Mouse (Mus musculus): Measurements from ENCODE around the gene Gm28047. TPM values are rescaled to one million over a fixed set of nuclear protein-coding genes. Genes with fewer than 3 reads are reported as not detected.
"Not testable (repeated sequence)": the region's sequence is repeated elsewhere in the genome, so short reads cannot be mapped to it uniquely, and the experiment has no call there.

The Gm28047 gene
- polyA plus RNA-seq, 1 experiment = 0.68 TPM

DNA sequence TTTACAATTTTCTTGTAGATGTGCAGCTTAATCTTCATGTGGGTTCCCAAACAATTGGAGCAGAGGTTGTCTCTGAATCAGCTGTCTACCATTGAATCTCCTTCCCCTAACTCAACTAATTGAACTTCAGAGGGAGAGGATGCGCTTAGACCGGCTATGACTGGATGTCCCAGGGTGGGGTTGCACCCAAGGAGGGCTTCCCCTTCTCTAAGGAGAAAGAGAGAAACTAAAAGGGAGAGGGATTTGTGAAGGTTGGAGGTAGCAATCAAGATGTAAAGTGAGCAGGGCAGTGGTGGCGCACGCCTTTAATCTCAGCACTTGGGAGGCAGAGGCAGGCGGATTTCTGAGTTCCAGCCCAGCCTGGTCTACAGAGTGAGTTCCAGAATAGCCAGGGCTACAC, 5.4 kb downstream of the Gm28047 start:
- Histone ChIP-seq H3K4me3 (ENCODE audit: control insufficient read depth, low read depth, low read length) (no peak overlapping the region), H3K36me3 (ENCODE audit: control insufficient read depth, insufficient read depth, low read length) (no peaks in the 10 kb centered on the region; the same call in 1 of the 2 replicates), H3K27ac (ENCODE audit: control insufficient read depth, insufficient read depth, low read depth, low read length) (no peak overlapping the region), H3K27me3 (ENCODE audit: control insufficient read depth, insufficient read depth, low read length) (no peaks in the 10 kb centered on the region), H3K4me1 (ENCODE audit: control insufficient read depth, insufficient read depth, low read length) (peaks cover 4% of the 10 kb centered on the region)
- TF ChIP-seq CTCF (IDR thresholded peaks at IDR 0.05; ENCODE audit: control insufficient read depth, insufficient read depth, insufficient replicate concordance, low read depth, low read length) (no peak), POLR2A (IDR thresholded peaks at IDR 0.05; ENCODE audit: control insufficient read depth, low read depth, low read length) (no peak)

DNA sequence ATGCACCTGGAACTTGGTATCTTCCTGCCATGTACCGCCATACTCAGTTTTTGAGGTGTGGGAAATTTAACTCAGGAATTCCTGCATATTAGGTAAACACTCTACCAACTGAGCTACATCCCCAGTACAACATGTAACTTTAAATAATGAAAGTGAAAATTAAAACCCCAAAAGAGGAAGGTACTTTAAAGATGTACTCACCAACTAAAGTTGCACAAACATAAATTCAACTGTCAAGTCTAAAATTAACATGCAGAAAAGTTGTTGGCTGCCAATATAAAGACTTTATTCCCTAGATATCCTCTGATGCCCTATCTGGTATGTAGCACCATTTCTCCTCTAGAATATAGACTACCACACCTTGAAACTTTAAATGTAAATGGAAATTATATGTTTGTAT, 7.2 kb downstream of the Gm28047 start:
- Histone ChIP-seq H3K27me3 (ENCODE audit: control insufficient read depth, insufficient read depth, low read length) (no peaks in the 10 kb centered on the region), H3K36me3 (ENCODE audit: control insufficient read depth, insufficient read depth, low read length) (no peaks in the 10 kb centered on the region; the same call in 1 of the 2 replicates), H3K4me3 (ENCODE audit: control insufficient read depth, low read depth, low read length) (no peak overlapping the region), H3K27ac (ENCODE audit: control insufficient read depth, insufficient read depth, low read depth, low read length) (no peak overlapping the region), H3K4me1 (ENCODE audit: control insufficient read depth, insufficient read depth, low read length) (no peaks in the 10 kb centered on the region)
- TF ChIP-seq CTCF (IDR thresholded peaks at IDR 0.05; ENCODE audit: control insufficient read depth, insufficient read depth, insufficient replicate concordance, low read depth, low read length) (no peak), POLR2A (IDR thresholded peaks at IDR 0.05; ENCODE audit: control insufficient read depth, low read depth, low read length) (no peak)

DNA sequence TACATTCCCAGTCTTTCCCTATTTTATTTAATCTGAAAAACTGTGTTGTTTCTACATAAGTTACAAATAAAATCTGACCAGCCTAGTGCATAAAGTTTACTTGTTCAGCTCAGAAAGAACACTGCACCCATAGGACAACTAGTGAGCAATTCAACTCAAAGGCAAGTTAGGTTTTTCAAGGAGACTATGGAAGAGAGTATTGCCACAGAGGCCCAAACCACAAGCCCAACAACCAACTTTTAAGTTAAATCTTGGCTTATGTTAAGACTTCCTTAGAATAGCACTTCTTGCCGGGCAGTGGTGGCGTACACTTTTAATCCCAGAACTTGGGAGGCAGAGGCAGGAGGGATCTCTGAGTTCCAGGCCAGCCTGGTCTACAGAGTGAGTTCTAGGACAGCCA, 8.7 kb downstream of the Gm28047 start:
- H3K27ac ChIP-seq (ENCODE audit: control insufficient read depth, insufficient read depth, low read depth, low read length) = no peak overlapping the region
- no peak for TF ChIP-seq CTCF (IDR thresholded peaks at IDR 0.05; ENCODE audit: control insufficient read depth, insufficient read depth, insufficient replicate concordance, low read depth, low read length)
- TF ChIP-seq POLR2A (IDR thresholded peaks at IDR 0.05; ENCODE audit: control insufficient read depth, low read depth, low read length) = no peak
- no peaks in the 10 kb centered on the region for H3K27me3 ChIP-seq (ENCODE audit: control insufficient read depth, insufficient read depth, low read length)
- H3K4me1 ChIP-seq (ENCODE audit: control insufficient read depth, insufficient read depth, low read length) = no peaks in the 10 kb centered on the region
- no peaks in the 10 kb centered on the region; the same call in 1 of the 2 replicates for H3K36me3 ChIP-seq (ENCODE audit: control insufficient read depth, insufficient read depth, low read length)
- no peak overlapping the region for H3K4me3 ChIP-seq (ENCODE audit: control insufficient read depth, low read depth, low read length)

DNA sequence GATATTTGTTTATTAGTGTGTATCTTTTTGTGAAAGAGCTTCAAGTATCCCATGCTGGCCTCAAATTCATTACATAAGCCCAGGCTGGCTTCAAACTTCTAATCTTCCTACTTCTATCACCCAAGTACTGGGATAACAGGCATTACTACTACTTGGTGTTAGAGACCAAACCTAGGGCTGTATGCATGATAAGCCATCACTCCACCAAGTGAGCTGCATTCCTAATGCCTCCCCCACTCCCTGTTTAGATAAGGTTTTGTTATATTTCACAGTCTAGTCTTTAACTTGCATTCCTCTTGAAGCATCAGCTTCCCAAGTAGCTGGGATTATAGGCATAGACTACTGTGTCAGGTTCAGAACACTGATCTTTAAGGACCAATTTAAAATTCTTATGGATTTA, 10.6 kb downstream of the Gm28047 start:
- no peaks in the 10 kb centered on the region for H3K4me1 ChIP-seq (ENCODE audit: control insufficient read depth, insufficient read depth, low read length)
- no peaks in the 10 kb centered on the region; the same call in 1 of the 2 replicates for H3K36me3 ChIP-seq (ENCODE audit: control insufficient read depth, insufficient read depth, low read length)
- TF ChIP-seq CTCF (IDR thresholded peaks at IDR 0.05; ENCODE audit: control insufficient read depth, insufficient read depth, insufficient replicate concordance, low read depth, low read length) (no peak), POLR2A (IDR thresholded peaks at IDR 0.05; ENCODE audit: control insufficient read depth, low read depth, low read length) (no peak)
- H3K27ac ChIP-seq (ENCODE audit: control insufficient read depth, insufficient read depth, low read depth, low read length) = no peak overlapping the region
- H3K4me3 ChIP-seq (ENCODE audit: control insufficient read depth, low read depth, low read length) = no peak overlapping the region
- H3K27me3 ChIP-seq (ENCODE audit: control insufficient read depth, insufficient read depth, low read length) = no peaks in the 10 kb centered on the region

DNA sequence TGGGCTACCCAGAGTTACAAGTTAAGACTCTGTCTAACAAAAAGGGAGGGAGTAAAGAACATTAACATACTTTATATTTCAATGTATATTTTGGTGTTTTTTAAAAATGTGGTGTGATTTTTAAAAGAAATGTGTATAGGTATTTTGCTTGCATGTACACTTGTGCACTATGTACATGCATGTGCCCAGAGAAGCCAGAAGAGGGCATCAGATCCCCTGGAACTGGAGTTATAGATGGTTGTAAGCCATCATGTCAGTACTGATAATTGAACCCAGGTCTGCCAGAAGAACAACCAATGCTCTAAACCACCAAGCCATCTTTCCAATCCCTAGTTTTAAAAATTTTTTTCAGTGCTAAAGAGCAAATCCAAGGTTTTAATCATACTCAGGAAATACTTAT, 11.9 kb downstream of the Gm28047 start:
- no peaks in the 10 kb centered on the region for H3K27me3 ChIP-seq (ENCODE audit: control insufficient read depth, insufficient read depth, low read length)

DNA sequence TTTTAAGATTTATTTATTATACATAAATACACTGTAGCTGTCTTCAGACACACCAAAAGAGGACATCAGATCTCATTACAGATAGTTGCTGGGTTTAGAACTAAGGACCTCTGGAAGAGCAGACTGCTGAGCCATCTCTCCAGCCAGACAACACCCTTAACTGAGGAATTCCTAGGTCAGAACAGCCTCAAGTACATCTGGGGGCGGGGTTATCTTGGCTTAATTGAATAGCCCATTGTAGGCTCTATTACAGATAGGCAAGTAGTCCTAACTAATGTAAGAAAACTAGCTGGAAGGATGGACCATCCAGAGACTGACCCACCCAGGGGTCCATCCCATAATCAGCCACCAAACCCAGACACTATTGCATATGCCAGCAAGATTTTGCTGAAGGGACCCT, 16.3 kb downstream of the Gm28047 start:
- not testable (repeated sequence) for H3K27ac ChIP-seq (ENCODE audit: control insufficient read depth, insufficient read depth, low read depth, low read length); H3K4me1 ChIP-seq (ENCODE audit: control insufficient read depth, insufficient read depth, low read length); H3K27me3 ChIP-seq (ENCODE audit: control insufficient read depth, insufficient read depth, low read length); H3K4me3 ChIP-seq (ENCODE audit: control insufficient read depth, low read depth, low read length); H3K36me3 ChIP-seq (ENCODE audit: control insufficient read depth, insufficient read depth, low read length)

More for the DNA sequence above, 11.9 kb downstream of the Gm28047 start:
- Histone ChIP-seq H3K4me3 (ENCODE audit: control insufficient read depth, low read depth, low read length) (no peak overlapping the region), H3K4me1 (ENCODE audit: control insufficient read depth, insufficient read depth, low read length) (no peaks in the 10 kb centered on the region), H3K27ac (ENCODE audit: control insufficient read depth, insufficient read depth, low read depth, low read length) (no peak overlapping the region), H3K36me3 (ENCODE audit: control insufficient read depth, insufficient read depth, low read length) (no peaks in the 10 kb centered on the region)
- TF ChIP-seq POLR2A (IDR thresholded peaks at IDR 0.05; ENCODE audit: control insufficient read depth, low read depth, low read length) = no peak
- no peak for TF ChIP-seq CTCF (IDR thresholded peaks at IDR 0.05; ENCODE audit: control insufficient read depth, insufficient read depth, insufficient replicate concordance, low read depth, low read length)

DNA sequence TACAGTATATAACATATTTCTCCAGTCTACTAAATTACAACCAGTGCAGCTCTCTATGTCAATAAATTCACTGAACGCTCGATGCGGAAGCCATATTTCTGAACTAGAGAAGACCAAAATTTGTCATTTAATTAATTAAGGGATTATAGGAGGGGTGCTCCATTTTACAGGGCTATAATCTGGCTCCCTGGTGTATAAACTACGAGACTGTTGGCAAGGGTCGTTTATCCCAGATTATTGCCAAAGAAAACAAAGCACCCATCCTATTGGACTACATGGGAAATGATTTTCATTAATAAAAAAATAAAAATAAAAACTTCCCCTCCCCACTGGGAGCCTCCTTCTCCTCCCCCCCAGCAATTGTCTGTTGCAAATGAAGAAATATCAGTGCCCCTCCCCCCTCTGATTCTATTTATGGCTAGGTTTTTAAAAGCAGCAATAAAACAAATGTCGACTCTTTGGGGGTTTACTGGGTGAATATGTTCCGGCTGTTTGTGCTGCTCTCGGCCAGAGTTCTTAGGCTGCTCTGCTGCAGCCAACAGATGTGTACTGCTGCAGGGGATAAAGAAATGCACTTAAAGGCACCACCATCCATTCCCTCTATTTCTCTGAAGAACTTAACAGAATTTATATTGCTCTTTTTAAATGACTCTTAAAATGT, 30.7 kb downstream of the Gm28047 start:
- H3K4me3 ChIP-seq (ENCODE audit: control insufficient read depth, low read depth, low read length) = no peak overlapping the region
- no peak for TF ChIP-seq POLR2A (IDR thresholded peaks at IDR 0.05; ENCODE audit: control insufficient read depth, low read depth, low read length)
- TF ChIP-seq CTCF (IDR thresholded peaks at IDR 0.05; ENCODE audit: control insufficient read depth, insufficient read depth, insufficient replicate concordance, low read depth, low read length) = no peak
- H3K27ac ChIP-seq (ENCODE audit: control insufficient read depth, insufficient read depth, low read depth, low read length) = no peak overlapping the region
- no peaks in the 10 kb centered on the region for H3K4me1 ChIP-seq (ENCODE audit: control insufficient read depth, insufficient read depth, low read length)
- H3K27me3 ChIP-seq (ENCODE audit: control insufficient read depth, insufficient read depth, low read length) = no peaks in the 10 kb centered on the region
- no peaks in the 10 kb centered on the region; the same call in 1 of the 2 replicates for H3K36me3 ChIP-seq (ENCODE audit: control insufficient read depth, insufficient read depth, low read length)

DNA sequence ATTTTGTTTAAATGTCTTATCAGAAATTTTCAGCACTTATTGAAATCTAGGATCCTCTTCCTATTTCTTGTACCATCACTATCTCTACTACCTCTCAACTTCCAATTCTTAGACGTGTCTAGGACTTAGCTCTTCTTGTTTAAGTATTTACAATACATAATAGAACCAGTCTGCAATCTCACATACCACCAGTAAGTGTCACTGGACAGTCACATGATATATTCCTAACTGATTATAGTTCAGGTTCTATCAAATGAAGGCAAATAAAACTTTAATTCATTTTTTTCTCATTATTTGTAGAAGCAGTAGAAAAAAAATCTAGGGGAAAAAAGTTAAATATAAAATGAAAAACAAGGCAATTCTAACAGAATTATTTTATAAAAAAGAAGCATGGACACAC, 32.2 kb downstream of the Gm28047 start:
- TF ChIP-seq POLR2A (IDR thresholded peaks at IDR 0.05; ENCODE audit: control insufficient read depth, low read depth, low read length) = no peak
- no peak for TF ChIP-seq CTCF (IDR thresholded peaks at IDR 0.05; ENCODE audit: control insufficient read depth, insufficient read depth, insufficient replicate concordance, low read depth, low read length)
- Histone ChIP-seq H3K4me3 (ENCODE audit: control insufficient read depth, low read depth, low read length) (no peak overlapping the region), H3K4me1 (ENCODE audit: control insufficient read depth, insufficient read depth, low read length) (no peaks in the 10 kb centered on the region), H3K27me3 (ENCODE audit: control insufficient read depth, insufficient read depth, low read length) (no peaks in the 10 kb centered on the region), H3K27ac (ENCODE audit: control insufficient read depth, insufficient read depth, low read depth, low read length) (no peak overlapping the region), H3K36me3 (ENCODE audit: control insufficient read depth, insufficient read depth, low read length) (no peaks in the 10 kb centered on the region; the same call in 1 of the 2 replicates)

Data from testis, adult 2 months (tissue).